12 mouse cellular contexts compared by ENCODE assay signal in the genomic region with DNA sequence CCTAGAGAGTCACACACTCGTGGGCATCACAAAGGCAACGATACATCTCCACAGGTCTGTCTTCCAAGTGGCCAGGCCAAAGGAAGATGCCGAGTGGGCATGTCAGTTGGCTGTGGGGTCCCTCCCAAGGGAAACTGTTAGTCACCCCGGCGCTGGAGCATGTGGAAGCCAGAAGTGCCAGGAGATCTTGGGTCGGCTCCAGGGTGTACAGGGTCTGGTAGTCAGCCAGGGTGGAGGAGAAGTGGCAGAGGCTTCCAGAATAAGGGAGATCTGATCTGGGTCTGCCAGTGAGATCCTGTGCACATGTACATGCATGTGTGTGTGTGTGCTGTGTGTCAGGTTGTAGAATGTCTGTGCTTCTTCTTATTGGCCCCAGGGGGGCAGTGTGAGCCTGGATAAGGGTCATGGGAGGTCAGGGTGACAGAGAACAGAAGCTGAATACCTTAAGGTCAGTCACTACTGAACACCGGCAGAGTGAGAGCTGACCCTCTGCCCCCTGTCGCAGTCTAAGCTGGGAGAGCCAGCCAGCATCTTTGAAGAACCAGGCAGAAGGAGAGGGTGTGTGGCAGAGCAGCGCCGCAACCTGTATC. TPM values are rescaled to one million over a fixed set of nuclear protein-coding genes. Genes with fewer than 3 reads are reported as not detected.
DNase-seq lines count a peak whose midpoint lies in the region; TF ChIP-seq lines count a peak whose summit lies in the region.
"Had no signal": no experiment of that assay in that cellular context is flagged by ENCODE, and none has a peak within 500 bp of the region (broad histone marks: within the 10 kb centered on the region; RNA-seq: fewer than 3 reads in every experiment).

No protein-coding gene starts in this region.

- WGBS in spleen, adult 2 months = 68% methylated on average over 10 of the region's 10 CpGs

- intact Hi-C loops in gastrocnemius, postnatal 14 days (cut with DNase I; ENCODE audit: low total_unique reads) = loop anchor here (5.0 to 10.0 kb wide), 2 partner anchors 47 to 160 kb away; no protein-coding TSS in a partner anchor

- no peak overlapping the region for H3K27ac ChIP-seq in spleen, adult 2 months (ENCODE audit: insufficient read depth, low read length)
- H3K27ac ChIP-seq: hindbrain, embryonic 15.5 days; liver, embryonic 15.5 days had no signal

- H3K4me3 ChIP-seq in spleen, adult 2 months (ENCODE audit: extremely low read depth, insufficient read depth, insufficient read length) = no peak overlapping the region
- H3K4me3 ChIP-seq: hindbrain, embryonic 15.5 days; liver, embryonic 15.5 days had no signal

- H3K27me3 ChIP-seq in spleen, adult 2 months (ENCODE audit: control insufficient read depth, insufficient read depth, low read length) = no peaks in the 10 kb centered on the region
- H3K27me3 ChIP-seq: hindbrain, embryonic 15.5 days had no signal

- peak; percentile 17; the same call in 1 of the 2 replicates for TF ChIP-seq CTCF in spleen, adult 2 months (IDR thresholded peaks at IDR 0.05; ENCODE audit: extremely low read depth, insufficient read depth, insufficient read length, insufficient replicate concordance)

- no peaks in the 10 kb centered on the region for H3K36me3 ChIP-seq in spleen, adult 2 months (ENCODE audit: control insufficient read depth, insufficient read depth, low read length)
- H3K36me3 ChIP-seq: hindbrain, embryonic 15.5 days; liver, embryonic 15.5 days had no signal

- H3K4me1 ChIP-seq in spleen, adult 2 months (ENCODE audit: control insufficient read depth, insufficient read depth, insufficient read length) = peaks cover 14% of the 10 kb centered on the region; the same call in 1 of the 2 replicates

- no peak for TF ChIP-seq POLR2A in spleen, adult 2 months (IDR thresholded peaks at IDR 0.05; ENCODE audit: low read depth, low read length)

- peak; percentile 48 for DNase-seq in gastrocnemius, postnatal 14 days
- no peak for DNase-seq in gastrocnemius, postnatal 4 days (ENCODE audit: low spot score in 2 of 2)
- no peak for DNase-seq in spleen, adult 2 months (ENCODE audit: low read depth in 1 of 2, low spot score in 2 of 2)
- no peak for DNase-seq in spleen, adult 12 weeks (ENCODE audit: low spot score)
- peak; percentile 18 for DNase-seq in induced T-regulatory cell, adult 2 months (ENCODE audit: low read depth)
- DNase-seq in right cerebral cortex, adult 18-20 months = no peak
- DNase-seq in right cerebral cortex, postnatal 36 days (ENCODE audit: low spot score in 2 of 2) = no peak
- DNase-seq in frontal cortex, postnatal 25 days (ENCODE audit: low spot score in 2 of 2) = no peak

RNA-seq across cellular contexts. Expression of a gene that starts 1.4 kb away (rescaled TPM):
- total RNA-seq in gastrocnemius, postnatal 14 days (2021) = 10 to 100 TPM in 1 of 2 experiments, 1 to 10 TPM in 1; 6.3 to 10.5 TPM
- 1 to 10 TPM; 2.5 to 4.6 TPM for total RNA-seq in gastrocnemius, postnatal 4 days (2021)
- 33.6 and 45.1 TPM in 2 replicates for polyA plus RNA-seq in spleen, adult 2 months (2012; rRNA removed)
- total RNA-seq: neutrophil, adult 5-6 weeks had no signal

RNA-seq across cellular contexts. Expression of a gene that starts 5.8 kb away (rescaled TPM):
- 10 to 100 TPM; 30.5 to 36.4 TPM for total RNA-seq in gastrocnemius, postnatal 14 days (2021)
- 100 to 1,000 TPM; 111 to 118 TPM for total RNA-seq in gastrocnemius, postnatal 4 days (2021)
- polyA plus RNA-seq in spleen, adult 2 months (2012; rRNA removed) = 0.47 and 0.67 TPM in 2 replicates
- total RNA-seq: neutrophil, adult 5-6 weeks had no signal
- polyA plus RNA-seq: testis, adult 2 months had no signal

RNA-seq across cellular contexts. Expression of a gene that starts 50.0 kb away (rescaled TPM):
- under 1 TPM; 0.11 to 0.62 TPM for total RNA-seq in gastrocnemius, postnatal 14 days (2021)
- under 1 TPM; 0.32 to 0.49 TPM for total RNA-seq in gastrocnemius, postnatal 4 days (2021)
- 18.9 and 27.5 TPM in 2 replicates for polyA plus RNA-seq in spleen, adult 2 months (2012; rRNA removed)

Comparison
In these comparisons a context has a peak if more than half of its experiments do, and no peak if none do; other contexts are left out.
1. DNase-seq: peak in gastrocnemius, postnatal 14 days (single experiment) and induced T-regulatory cell, adult 2 months (single experiment); none in gastrocnemius, postnatal 4 days (0 of 2), spleen, adult 2 months (0 of 2), spleen, adult 12 weeks (single experiment), right cerebral cortex, adult 18-20 months (single experiment), right cerebral cortex, postnatal 36 days (0 of 2) and frontal cortex, postnatal 25 days (0 of 2).